Mouse (Mus musculus) kidney, adult 10 weeks (tissue): ENCODE data around the gene Angel1. TPM values are rescaled to one million over a fixed set of nuclear protein-coding genes. Genes with fewer than 3 reads are reported as not detected.

ENCODE experiments used
- polyA plus RNA-seq: library from polyadenylated mRNA; stranded (reverse); fragments of 350-450 nt; fragmentation: Illumina TruSeq; extraction: RNeasy Lipid Tissue Mini Kit (QIAGEN cat#74804); gene quantifications from one replicate; pipeline ENCODE4 v1.2.3, GENCODE M21; 2014; ENCODE audit warnings: low read depth, low replicate concordance

Gene Angel1
- polyA plus RNA-seq, result 0.73 TPM

DNA sequence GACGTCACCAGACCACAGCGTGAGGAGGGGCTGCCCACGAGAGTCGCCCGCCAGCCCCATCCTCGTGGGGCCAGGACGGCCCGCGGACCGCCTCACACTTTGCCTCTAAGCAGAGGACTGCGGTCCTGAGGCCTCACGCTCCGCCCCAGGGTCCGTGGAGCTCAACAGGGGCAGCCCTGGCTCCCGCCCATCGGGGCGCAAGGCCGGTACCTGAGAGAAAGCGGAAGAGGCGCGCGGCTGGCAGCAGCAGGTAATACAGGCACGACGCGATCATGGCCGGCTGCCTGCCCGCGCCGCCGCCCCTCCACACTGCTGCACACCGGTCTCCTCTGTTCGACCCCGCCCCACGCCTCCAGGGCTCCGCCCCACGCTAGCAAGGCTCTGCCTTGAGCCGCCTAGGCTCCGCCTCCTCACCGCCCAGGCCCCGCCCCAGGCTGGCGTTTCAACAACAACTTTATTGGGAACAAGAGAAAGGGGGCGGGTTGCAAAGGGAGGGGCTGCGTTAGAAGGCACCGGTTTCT lies at the start of gene Angel1:
TSS of gene Angel1 (minus strand) at position 341 of the 521 bp plus-strand sequence.

DNA sequence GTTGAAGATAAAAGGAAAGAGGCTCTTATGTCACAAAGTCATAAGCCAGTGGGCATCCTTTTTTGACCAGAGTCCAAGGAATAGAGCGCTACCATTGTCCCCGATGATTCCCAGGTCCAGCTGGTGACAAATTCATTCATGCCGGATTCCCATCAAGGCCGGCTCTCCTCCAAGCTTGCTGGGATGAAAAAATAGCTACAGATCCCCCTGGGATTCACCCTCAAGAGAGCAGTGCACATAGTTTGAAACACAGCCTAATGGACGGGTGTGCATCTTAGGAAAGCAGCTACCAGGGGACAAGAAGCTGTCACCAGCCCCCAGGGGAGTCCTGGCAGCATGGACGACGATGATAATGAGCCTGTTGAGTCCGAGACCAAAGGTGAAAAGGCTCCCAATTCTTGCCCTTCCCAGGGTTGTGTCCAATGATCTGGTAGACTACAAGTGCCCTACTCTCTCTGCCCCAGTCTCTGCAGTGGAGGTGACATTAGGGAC lies 8.1 kb upstream of the Angel1 start, which contains the start of gene Lrrc74a:
TSS of gene Lrrc74a (plus strand) at position 51 of the 492 bp plus-strand sequence.

DNA sequence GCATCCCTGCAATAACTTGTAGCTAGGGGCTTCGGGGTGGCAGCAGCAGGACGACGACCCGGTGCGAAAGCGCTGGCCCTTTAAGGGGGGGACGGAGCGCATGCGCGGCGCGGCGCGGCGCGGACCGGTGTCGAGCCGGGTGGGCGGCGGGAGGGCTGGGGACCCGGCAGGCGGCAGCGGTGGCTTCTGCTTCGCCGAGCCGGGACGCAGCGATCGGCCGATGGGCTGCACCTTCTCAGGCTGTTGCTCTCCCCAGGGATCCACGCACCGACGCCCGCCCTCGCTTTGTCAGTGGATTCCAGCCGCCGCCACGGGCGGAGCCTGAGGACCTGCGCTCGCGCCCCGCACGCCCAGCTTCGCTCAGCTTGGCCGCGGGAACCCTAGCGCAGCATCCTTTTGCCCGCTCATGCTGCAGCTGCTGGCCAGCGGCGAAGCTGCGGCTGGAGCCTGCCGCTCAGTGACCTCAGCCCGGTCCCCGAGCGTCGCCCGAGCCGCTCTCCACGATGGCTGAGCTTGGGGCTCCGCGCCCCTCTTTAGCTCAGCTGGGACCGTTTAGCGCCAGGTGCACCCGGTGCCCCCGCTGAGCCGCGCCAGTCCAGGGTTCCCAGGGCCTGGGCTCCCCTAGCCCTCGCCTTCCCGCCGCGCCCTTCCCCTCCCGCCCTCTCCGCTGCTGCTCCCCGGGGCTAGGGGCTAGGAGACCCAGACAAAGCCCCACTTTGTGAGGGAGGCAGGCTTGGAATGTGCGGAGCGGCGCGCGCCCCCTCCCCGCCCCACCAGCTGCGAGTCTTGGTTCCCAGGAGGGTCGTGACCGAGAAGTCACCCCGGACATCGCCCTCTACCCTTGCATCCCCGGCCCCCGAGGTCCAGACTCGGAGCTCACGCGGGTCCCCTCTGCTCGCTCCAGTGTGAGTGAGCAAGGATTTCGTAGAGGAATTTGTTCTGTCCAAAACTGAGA lies 47.4 kb downstream of the Angel1 start, which contains the start of gene Vash1:
TSS of gene Vash1 (plus strand) at position 110 of the 955 bp plus-strand sequence.

Other genes starting within 250 kb of the Angel1 start
- not detected for gene Vash1, start 47.8 kb downstream of the Angel1 start, polyA plus RNA-seq
- gene Lrrc74a, start 7.9 kb upstream of the Angel1 start, polyA plus RNA-seq, result not detected
- gene Irf2bpl, start 158.3 kb upstream of the Angel1 start, polyA plus RNA-seq, result 25.2 TPM
- gene Cipc, start 220.6 kb upstream of the Angel1 start, polyA plus RNA-seq, result 20.9 TPM